Mouse (Mus musculus) midbrain, embryonic 11.5 days (tissue): ENCODE measurements around the gene Rraga. TPM values are rescaled to one million over a fixed set of nuclear protein-coding genes. Genes with fewer than 3 reads are reported as not detected.

ENCODE experiments used
- ATAC-seq: fragments of 200-750 bp; cut with Nextera tagmentation; 2 replicates; pipeline ENCODE4 v1.8.0; 2017; ENCODE audit warnings: moderate TSS enrichment, moderate library complexity; ENCODE audit not compliant: low FRiP score
- DNase-seq: peaks from one replicate; pipeline ENCODE4 v3.0.0; 2015; ENCODE audit warnings: low spot score; ENCODE audit errors: missing footprints
- H3K27ac ChIP-seq: fragments of 300-500 bp; sonication (generic); 2 replicates; pipeline ENCODE4 v1.5.1; 2014; ENCODE audit warnings: low read depth, low read length
- H3K27me3 ChIP-seq: fragments of 300-500 bp; sonication (generic); 2 replicates; pipeline ENCODE4 v1.6.1; 2014; ENCODE audit warnings: mild to moderate bottlenecking, low read length, moderate library complexity, mixed read lengths; ENCODE audit not compliant: control insufficient read depth, insufficient read depth
- H3K36me3 ChIP-seq: fragments of 300-500 bp; sonication (generic); 2 replicates; pipeline ENCODE4 v1.6.1; 2014; ENCODE audit warnings: mild to moderate bottlenecking, low read length, moderate library complexity, mixed read lengths; ENCODE audit not compliant: control insufficient read depth, insufficient read depth
- H3K4me1 ChIP-seq: fragments of 300-500 bp; sonication (generic); 2 replicates; pipeline ENCODE4 v1.6.1; 2014; ENCODE audit warnings: low read length; ENCODE audit not compliant: control insufficient read depth, insufficient read depth
- H3K4me2 ChIP-seq: fragments of 300-500 bp; sonication (generic); 2 replicates; pipeline ENCODE4 v1.6.1; 2014; ENCODE audit warnings: mild to moderate bottlenecking, moderate library complexity
- H3K4me3 ChIP-seq: fragments of 300-500 bp; sonication (generic); 2 replicates; pipeline ENCODE4 v1.5.1; 2014; ENCODE audit warnings: low read depth, low read length
- H3K9ac ChIP-seq: fragments of 300-500 bp; sonication (generic); 2 replicates; pipeline ENCODE4 v1.6.1; 2014; ENCODE audit warnings: low read length
- H3K9me3 ChIP-seq: fragments of 300-500 bp; sonication (generic); 2 replicates; pipeline ENCODE4 v1.6.1; 2016; ENCODE audit warnings: low read length; ENCODE audit not compliant: control insufficient read depth
- WGBS: fragments of 180-500 bp; shearing (Covaris S2); extraction: QIAGEN DNeasy Blood & Tissue Kit; methylation state at CpG from one replicate; pipeline ENCODE4 v1.1.7; 2014; 5-methylcytosine and 5-hydroxymethylcytosine counted together
- polyA plus RNA-seq: library from polyadenylated mRNA; unstranded; fragments of >200 nt; fragmentation: Nextera tagmentation; extraction: Ambion mirVana; gene quantifications from 2 replicates; pipeline ENCODE4 v1.2.1, GENCODE M21; 2014

The Rraga gene
- polyA plus RNA-seq, 1 experiment from 2014 or later = 129 TPM

DNA sequence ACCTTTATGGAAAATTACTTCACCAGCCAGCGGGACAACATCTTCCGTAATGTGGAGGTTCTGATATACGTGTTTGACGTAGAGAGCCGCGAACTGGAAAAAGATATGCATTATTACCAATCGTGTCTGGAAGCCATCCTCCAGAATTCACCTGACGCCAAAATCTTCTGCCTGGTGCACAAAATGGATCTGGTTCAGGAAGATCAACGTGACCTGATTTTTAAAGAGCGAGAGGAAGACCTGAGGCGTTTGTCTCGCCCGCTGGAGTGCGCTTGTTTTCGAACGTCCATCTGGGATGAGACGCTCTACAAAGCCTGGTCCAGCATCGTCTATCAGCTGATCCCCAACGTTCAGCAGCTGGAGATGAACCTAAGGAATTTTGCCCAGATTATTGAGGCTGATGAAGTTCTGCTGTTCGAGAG lies 663 bp downstream of the Rraga start:
- Histone ChIP-seq H3K4me3 (peak overlapping the region; percentile 85), H3K4me2 (peak overlapping the region; percentile 86), H3K36me3 (no peaks in the 10 kb centered on the region), H3K9me3 (no peaks in the 10 kb centered on the region), H3K27ac (peak overlapping the region; percentile 93), H3K9ac (peak overlapping the region; percentile 95), H3K27me3 (no peaks in the 10 kb centered on the region), H3K4me1 (peaks cover 12% of the 10 kb centered on the region)
- no peak; the same call in 1 of the 2 replicates for ATAC-seq
- peak; percentile 93 for DNase-seq
- WGBS = under 1% methylated on average over 20 of the region's 20 CpGs

- H3K27ac ChIP-seq = 0 out of 2 replicates have a peak overlapping the region, but pooled peaks have one; percentile 93
- peak overlapping the region; percentile 86 for H3K4me2 ChIP-seq
- H3K4me1 ChIP-seq = peaks cover 12% of the 10 kb centered on the region
- no peaks in the 10 kb centered on the region for H3K36me3 ChIP-seq
- 11% methylated on average over 11 of the region's 11 CpGs for WGBS
- ATAC-seq (no peak), DNase-seq (no peak)
- peak overlapping the region; percentile 95 for H3K9ac ChIP-seq
- H3K27me3 ChIP-seq = no peaks in the 10 kb centered on the region
- no peaks in the 10 kb centered on the region for H3K9me3 ChIP-seq
- peak overlapping the region; percentile 85 for H3K4me3 ChIP-seq
Observed at GRCm38 (mm10) chr4:86576630-86577225, 1.3 kb downstream of the Rraga start.

GRCm38 (mm10) chr4:86580056-86580455 lies 4.6 kb downstream of the Rraga start:
- Histone ChIP-seq H3K36me3 (peaks cover 7% of the 10 kb centered on the region; the same call in 1 of the 2 replicates), H3K27ac (no peak overlapping the region), H3K27me3 (no peaks in the 10 kb centered on the region), H3K4me1 (peaks cover 12% of the 10 kb centered on the region), H3K9me3 (no peaks in the 10 kb centered on the region), H3K4me3 (no peak overlapping the region), H3K4me2 (no peak overlapping the region), H3K9ac (no peak overlapping the region)
- ATAC-seq = no peak
- no peak for DNase-seq
- WGBS = 68% methylated on average over 4 of the region's 4 CpGs

GRCm38 (mm10) chr4:86580591-86580990 lies 5.1 kb downstream of the Rraga start:
- Histone ChIP-seq H3K4me2 (no peak overlapping the region), H3K9ac (no peak overlapping the region), H3K36me3 (peaks cover 10% of the 10 kb centered on the region; the same call in 1 of the 2 replicates), H3K27ac (no peak overlapping the region), H3K27me3 (no peaks in the 10 kb centered on the region), H3K4me3 (no peak overlapping the region), H3K9me3 (no peaks in the 10 kb centered on the region), H3K4me1 (peaks cover 12% of the 10 kb centered on the region)
- WGBS = 91% methylated on average over 3 of the region's 3 CpGs
- ATAC-seq (no peak), DNase-seq (no peak)

- Histone ChIP-seq H3K36me3 (peaks cover 5% of the 10 kb centered on the region; the same call in 1 of the 2 replicates), H3K9me3 (no peaks in the 10 kb centered on the region), H3K9ac (no peak overlapping the region), H3K27me3 (no peaks in the 10 kb centered on the region), H3K4me3 (no peak overlapping the region), H3K4me1 (no peaks in the 10 kb centered on the region), H3K27ac (no peak overlapping the region), H3K4me2 (no peak overlapping the region)
- ATAC-seq (no peak), DNase-seq (no peak)
- 92% methylated on average over 3 of the region's 3 CpGs for WGBS
Observed at GRCm38 (mm10) chr4:86588236-86588635, 12.8 kb downstream of the Rraga start.

GRCm38 (mm10) chr4:86591304-86591703 lies 15.8 kb downstream of the Rraga start:
- Histone ChIP-seq H3K4me2 (no peak overlapping the region), H3K27ac (no peak overlapping the region), H3K27me3 (no peaks in the 10 kb centered on the region), H3K9me3 (no peaks in the 10 kb centered on the region), H3K4me3 (no peak overlapping the region), H3K9ac (no peak overlapping the region), H3K36me3 (peaks cover 2% of the 10 kb centered on the region; the same call in 1 of the 2 replicates), H3K4me1 (no peaks in the 10 kb centered on the region)
- WGBS = 100% methylated on average over 2 of the region's 2 CpGs
- DNase-seq (no peak), ATAC-seq (no peak)

- H3K9ac ChIP-seq = peak within 1 kb of the TSS; percentile 86
- H3K27ac ChIP-seq = peak within 1 kb of the TSS; percentile 48; the same call in 1 of the 2 replicates
- H3K9me3 ChIP-seq = no peaks in the 10 kb centered on the region
- DNase-seq = peak; percentile 98
- peak within 1 kb of the TSS; percentile 78 for H3K4me2 ChIP-seq
- WGBS = under 1% methylated on average over 59 of the region's 59 CpGs
- H3K36me3 ChIP-seq = 0 out of 2 replicates have a peak, but pooled peaks cover 3% of the 10 kb centered on the region
- no peaks in the 10 kb centered on the region for H3K27me3 ChIP-seq
- peaks cover 4% of the 10 kb centered on the region; the same call in 1 of the 2 replicates for H3K4me1 ChIP-seq
- H3K4me3 ChIP-seq = peak within 1 kb of the TSS; percentile 89
- ATAC-seq = peak; percentile 100
Observed at GRCm38 (mm10) chr4:86611524-86612288, 36.2 kb downstream of the Rraga start, which contains the start of gene Haus6. TSS of gene Haus6 (minus strand) at chr4:86612055.

- Histone ChIP-seq H3K4me1 (peaks cover 4% of the 10 kb centered on the region; the same call in 1 of the 2 replicates), H3K4me3 (peak overlapping the region; percentile 89), H3K36me3 (0 out of 2 replicates have a peak, but pooled peaks cover 3% of the 10 kb centered on the region), H3K9me3 (no peaks in the 10 kb centered on the region), H3K4me2 (peak overlapping the region; percentile 78), H3K27ac (no peak overlapping the region; the same call in 1 of the 2 replicates), H3K9ac (peak overlapping the region; percentile 63), H3K27me3 (no peaks in the 10 kb centered on the region)
- 35% methylated on average over 8 of the region's 8 CpGs for WGBS
- ATAC-seq = no peak; the same call in 1 of the 2 replicates
- DNase-seq = no peak
Observed at GRCm38 (mm10) chr4:86612289-86612620, 36.8 kb downstream of the Rraga start.

DNA sequence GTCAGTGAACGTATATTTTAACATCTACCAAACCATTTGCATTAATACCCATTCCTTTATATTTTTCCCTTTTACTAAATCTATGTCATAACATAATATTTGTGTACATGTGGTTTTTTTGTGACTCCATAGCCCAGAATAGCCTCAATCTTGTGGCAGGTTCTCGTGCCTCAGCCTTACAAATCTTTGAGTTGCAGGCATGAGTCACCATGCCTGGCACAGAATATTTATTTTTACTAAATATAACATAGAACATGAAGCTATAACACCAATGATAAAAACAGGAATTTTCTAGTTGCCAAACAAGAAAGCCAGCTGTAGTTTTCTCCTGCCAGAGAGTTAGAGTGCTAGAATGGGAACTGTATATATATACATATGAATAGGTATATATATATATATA lies 45.0 kb downstream of the Rraga start:
- no peak overlapping the region for H3K4me2 ChIP-seq
- no peak overlapping the region for H3K4me3 ChIP-seq
- H3K27ac ChIP-seq = no peak overlapping the region
- H3K36me3 ChIP-seq = no peaks in the 10 kb centered on the region
- ATAC-seq = no peak
- WGBS = 72% methylated on average over 2 of the region's 2 CpGs
- no peaks in the 10 kb centered on the region for H3K4me1 ChIP-seq
- H3K9ac ChIP-seq = no peak overlapping the region
- H3K27me3 ChIP-seq = no peaks in the 10 kb centered on the region
- no peaks in the 10 kb centered on the region for H3K9me3 ChIP-seq
- DNase-seq = no peak
